Mouse (Mus musculus) stomach, embryonic 15.5 days (tissue): ENCODE results near the gene Dock3. TPM values are rescaled to one million over a fixed set of nuclear protein-coding genes. Genes with fewer than 3 reads are reported as not detected.
"Not testable (repeated sequence)": the region's sequence is repeated elsewhere in the genome, so short reads cannot be mapped to it uniquely, and the experiment has no call there.

Source experiments
- ATAC-seq: fragments of 200-750 bp; cut with Nextera tagmentation; 2 replicates; pipeline ENCODE4 v1.8.0; 2017; ENCODE audit warnings: low read depth, moderate number of reproducible peaks, moderate TSS enrichment; ENCODE audit not compliant: insufficient read depth, low FRiP score
- H3K27ac ChIP-seq: fragments of 300-500 bp; sonication (generic); 2 replicates; pipeline ENCODE4 v1.5.1; 2015; ENCODE audit warnings: mild to moderate bottlenecking, inconsistent platforms
- H3K27me3 ChIP-seq: fragments of 300-500 bp; sonication (generic); replicated peaks from 2 replicates; pipeline ENCODE4 v1.6.1; 2015; ENCODE audit warnings: inconsistent platforms
- H3K36me3 ChIP-seq: fragments of 300-500 bp; sonication (generic); 2 replicates; pipeline ENCODE4 v1.6.1; 2015; ENCODE audit warnings: inconsistent platforms
- H3K4me1 ChIP-seq: fragments of 300-500 bp; sonication (generic); 2 replicates; pipeline ENCODE4 v1.6.1; 2015; ENCODE audit warnings: inconsistent platforms
- H3K4me2 ChIP-seq: fragments of 300-500 bp; sonication (generic); 2 replicates; pipeline ENCODE4 v1.6.1; 2015; ENCODE audit warnings: mild to moderate bottlenecking, inconsistent platforms
- H3K4me3 ChIP-seq: fragments of 300-500 bp; sonication (generic); replicated peaks from 2 replicates; pipeline ENCODE4 v1.5.1; 2015; ENCODE audit warnings: inconsistent platforms
- H3K9ac ChIP-seq: fragments of 300-500 bp; sonication (generic); 2 replicates; pipeline ENCODE4 v1.6.1; 2015; ENCODE audit warnings: inconsistent platforms
- H3K9me3 ChIP-seq: fragments of 300-500 bp; sonication (generic); 2 replicates; pipeline ENCODE4 v1.6.1; 2016; ENCODE audit warnings: inconsistent platforms
- WGBS: fragments of 180-500 bp; shearing (Covaris S2); methylation state at CpG from one replicate; pipeline ENCODE4 v1.1.7; 2015; 5-methylcytosine and 5-hydroxymethylcytosine counted together
- polyA plus RNA-seq: library from polyadenylated mRNA; unstranded; fragments of >200 nt; fragmentation: Nextera tagmentation; extraction: Ambion mirVana; gene quantifications from 2 replicates; pipeline ENCODE4 v1.2.1, GENCODE M21; 2015

Dock3 gene
- polyA plus RNA-seq, 1 experiment from 2014 or later = 0.62 TPM

DNA sequence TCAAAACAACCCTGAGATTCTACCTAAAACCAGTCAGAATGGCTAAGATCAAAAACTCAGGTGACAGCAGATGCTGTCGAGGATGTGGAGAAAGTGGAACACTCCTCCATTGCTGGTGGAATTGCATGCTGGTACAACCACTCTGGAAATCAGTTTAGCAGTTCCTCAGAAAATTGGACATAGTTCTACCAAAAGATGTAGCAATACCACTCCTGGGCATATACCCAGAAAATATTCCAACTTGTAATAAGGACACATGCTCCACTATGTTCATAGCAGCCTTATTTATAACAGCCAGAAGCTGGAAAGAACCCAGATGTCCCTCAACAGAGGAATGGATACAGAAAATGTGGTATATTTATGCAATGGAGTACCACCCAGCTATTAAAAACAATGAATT lies 56.9 kb downstream of the Dock3 start:
- H3K4me2 ChIP-seq, H3K27ac ChIP-seq, H3K9ac ChIP-seq, H3K4me1 ChIP-seq, H3K36me3 ChIP-seq, H3K4me3 ChIP-seq, H3K27me3 ChIP-seq, H3K9me3 ChIP-seq, ATAC-seq: not testable (repeated sequence)
- 77% methylated on average over 1 of the region's 1 CpGs for whole genome bisulfite sequencing

DNA sequence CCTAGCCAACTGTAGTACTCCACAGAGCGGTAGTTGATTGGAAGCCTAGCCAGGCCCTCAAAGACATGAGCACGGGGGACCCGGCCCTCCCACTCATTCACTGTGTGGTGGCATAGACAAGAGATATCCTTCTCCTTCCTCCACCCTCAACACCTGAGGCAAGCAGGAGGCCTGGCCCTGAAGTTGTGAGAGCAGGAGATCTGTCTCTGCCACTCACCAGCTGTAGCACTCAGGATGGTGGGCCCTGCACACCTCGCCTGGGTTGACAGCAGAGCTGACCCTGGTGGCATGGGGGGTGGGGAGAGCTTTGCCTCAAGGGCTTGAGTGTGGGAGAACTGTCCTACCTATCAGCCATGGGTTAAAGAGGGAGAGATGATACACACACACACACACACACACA lies 65.9 kb downstream of the Dock3 start:
- no peak for ATAC-seq
- Histone ChIP-seq H3K4me1 (no peaks in the 10 kb centered on the region), H3K9me3 (no peaks in the 10 kb centered on the region), H3K9ac (no peak overlapping the region), H3K4me3 (no peak overlapping the region), H3K36me3 (no peaks in the 10 kb centered on the region), H3K4me2 (no peak overlapping the region), H3K27me3 (no peaks in the 10 kb centered on the region), H3K27ac (no peak overlapping the region)
- WGBS = 91% methylated on average over 4 of the region's 4 CpGs

DNA sequence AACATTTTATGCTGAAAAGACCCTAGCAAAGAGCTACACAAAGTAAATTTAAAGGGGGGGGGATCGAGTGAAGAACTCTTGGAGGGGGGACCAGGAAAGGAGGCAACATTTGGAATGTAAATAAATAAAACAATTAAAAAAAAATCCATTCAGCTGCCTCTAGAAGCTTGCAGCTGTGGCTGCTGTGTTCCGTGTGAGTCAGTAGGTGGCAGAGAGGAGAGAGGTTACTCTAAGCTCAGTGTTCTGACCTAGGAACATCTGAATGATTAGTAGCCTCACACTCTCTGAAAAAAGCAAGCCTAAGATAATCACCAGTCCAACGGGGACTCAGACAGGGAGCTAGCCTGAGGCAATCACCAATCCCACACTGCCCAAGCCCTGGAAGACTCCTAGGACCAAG lies 66.9 kb downstream of the Dock3 start:
- no peak overlapping the region for H3K4me2 ChIP-seq
- no peak overlapping the region for H3K27ac ChIP-seq
- H3K4me3 ChIP-seq = no peak overlapping the region
- H3K4me1 ChIP-seq = no peaks in the 10 kb centered on the region
- no peaks in the 10 kb centered on the region for H3K27me3 ChIP-seq
- ATAC-seq = no peak
- H3K36me3 ChIP-seq = no peaks in the 10 kb centered on the region
- no peak overlapping the region for H3K9ac ChIP-seq
- 3% methylated on average over 3 of the region's 3 CpGs for WGBS
- no peaks in the 10 kb centered on the region for H3K9me3 ChIP-seq

DNA sequence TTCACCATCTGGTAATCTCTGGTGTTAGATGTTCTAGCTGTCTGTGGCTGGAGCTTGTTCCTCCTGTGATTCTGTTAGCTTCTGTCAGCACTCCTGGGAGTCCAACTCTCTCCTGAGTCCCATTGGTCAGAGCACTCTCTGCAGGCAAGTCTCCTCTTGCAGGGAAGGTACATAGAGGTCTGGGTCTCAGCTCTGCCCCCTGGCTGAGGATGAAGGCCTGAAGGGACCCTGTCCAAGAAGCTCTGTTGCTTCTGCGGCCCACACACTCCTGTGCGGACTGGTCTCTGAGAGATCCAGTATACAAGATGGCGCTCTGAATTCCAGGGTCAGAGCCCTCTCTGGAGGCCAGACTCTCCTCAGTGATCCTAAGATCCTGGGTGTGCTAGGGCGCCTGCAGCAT lies 75.3 kb downstream of the Dock3 start:
- H3K9ac ChIP-seq, H3K36me3 ChIP-seq, H3K4me3 ChIP-seq, H3K27ac ChIP-seq, H3K4me2 ChIP-seq, ATAC-seq, H3K9me3 ChIP-seq, H3K27me3 ChIP-seq, H3K4me1 ChIP-seq: not testable (repeated sequence)
- WGBS = 76% methylated on average over 4 of the region's 4 CpGs

DNA sequence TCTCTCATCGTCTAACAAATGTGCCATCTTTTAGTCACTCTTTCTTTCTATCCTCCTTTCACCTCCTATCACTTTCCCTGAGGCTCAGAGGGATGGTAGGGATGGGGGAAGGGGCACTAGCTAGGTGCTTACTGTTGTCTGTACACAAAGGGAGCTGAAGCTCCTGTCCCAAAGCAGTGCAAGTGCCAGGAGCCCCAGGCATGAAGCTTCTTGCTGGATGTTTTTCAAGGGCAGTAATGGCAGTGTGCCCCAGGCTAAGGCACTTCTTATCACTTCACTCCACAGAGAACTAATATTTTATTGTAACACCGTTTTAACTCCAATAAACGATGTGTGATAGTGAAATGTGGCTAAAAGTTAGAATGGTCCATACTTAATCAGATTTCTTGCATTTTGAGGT lies 118.9 kb downstream of the Dock3 start:
- no peaks in the 10 kb centered on the region for H3K27me3 ChIP-seq
- H3K4me1 ChIP-seq = no peaks in the 10 kb centered on the region
- no peak overlapping the region for H3K9ac ChIP-seq
- no peak for ATAC-seq
- no peaks in the 10 kb centered on the region for H3K9me3 ChIP-seq
- no peak overlapping the region for H3K27ac ChIP-seq
- H3K4me2 ChIP-seq = no peak overlapping the region
- no peaks in the 10 kb centered on the region for H3K36me3 ChIP-seq
- no peak overlapping the region for H3K4me3 ChIP-seq
- 51% methylated on average over 3 of the region's 3 CpGs for WGBS

DNA sequence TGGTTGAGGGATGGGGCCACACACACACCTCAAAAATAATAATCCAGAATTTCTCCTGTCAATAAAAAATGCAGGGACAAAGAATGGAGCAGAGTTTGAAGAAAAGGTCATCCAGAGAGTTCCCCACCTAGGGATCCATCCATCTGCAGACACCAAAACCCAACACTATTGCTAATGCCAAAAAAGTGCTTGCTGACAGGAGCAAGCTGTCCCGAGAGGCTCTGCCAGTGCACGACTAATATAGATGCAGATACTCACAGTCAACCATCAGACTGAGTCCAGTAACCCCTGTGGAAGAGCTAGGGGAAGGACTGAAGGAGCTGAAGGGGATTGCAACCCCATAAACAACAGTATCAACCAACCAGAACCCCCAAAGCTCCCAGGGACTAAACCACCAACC lies 119.7 kb downstream of the Dock3 start:
- ATAC-seq = no peak
- H3K4me3 ChIP-seq = no peak overlapping the region
- no peaks in the 10 kb centered on the region for H3K9me3 ChIP-seq
- 64% methylated on average over 2 of the region's 2 CpGs for WGBS
- H3K4me2 ChIP-seq = no peak overlapping the region
- H3K4me1 ChIP-seq = no peaks in the 10 kb centered on the region
- no peaks in the 10 kb centered on the region for H3K27me3 ChIP-seq
- no peak overlapping the region for H3K27ac ChIP-seq
- no peak overlapping the region for H3K9ac ChIP-seq
- H3K36me3 ChIP-seq = no peaks in the 10 kb centered on the region

DNA sequence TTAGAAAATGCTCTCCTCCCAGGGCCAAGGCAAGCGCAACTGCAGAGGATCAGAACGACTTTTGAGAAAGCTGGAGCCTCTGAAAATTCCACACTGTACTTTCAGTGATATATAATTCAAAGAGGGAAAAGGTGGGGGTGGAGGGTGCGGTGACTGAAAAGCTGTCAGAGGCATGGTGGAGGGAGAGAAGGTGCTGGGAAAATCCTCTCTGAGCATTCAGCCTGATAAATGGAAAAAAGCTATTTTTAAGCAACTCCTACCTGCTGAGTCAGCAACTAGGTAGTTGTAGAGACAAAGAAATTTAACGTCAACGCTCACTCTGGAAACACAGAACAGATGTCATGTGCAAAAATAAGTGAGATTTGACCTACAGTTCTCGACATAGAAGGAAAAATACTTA lies 132.2 kb downstream of the Dock3 start:
- H3K9me3 ChIP-seq = no peaks in the 10 kb centered on the region

DNA sequence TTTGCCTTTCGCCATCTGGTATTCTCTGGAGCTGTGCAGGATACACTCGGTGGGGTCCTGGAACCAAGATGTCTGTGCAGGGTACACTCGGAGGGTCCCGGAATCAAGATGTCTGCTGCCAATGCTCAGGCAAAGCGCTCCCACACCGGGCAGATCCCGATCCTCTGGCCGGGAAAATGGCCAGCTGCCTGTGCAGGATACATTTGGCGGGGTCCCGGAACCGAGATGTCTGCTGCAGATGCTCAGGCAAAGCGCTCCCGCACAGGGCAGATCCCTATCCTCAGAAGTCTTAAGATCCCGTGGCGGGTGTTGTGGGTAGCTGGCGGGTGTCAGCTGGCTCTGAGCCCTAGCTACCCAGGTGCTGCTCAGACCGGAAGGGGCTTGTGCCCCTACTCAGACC lies 142.3 kb downstream of the Dock3 start:
- H3K4me1 ChIP-seq, H3K9ac ChIP-seq, H3K4me3 ChIP-seq, H3K27ac ChIP-seq, H3K4me2 ChIP-seq, H3K36me3 ChIP-seq, ATAC-seq, H3K27me3 ChIP-seq, H3K9me3 ChIP-seq: not testable (repeated sequence)
- WGBS = 60% methylated on average over 17 of the region's 17 CpGs

More for the DNA sequence above, 132.2 kb downstream of the Dock3 start:
- H3K27ac ChIP-seq = no peak overlapping the region
- no peak overlapping the region for H3K4me2 ChIP-seq
- ATAC-seq = no peak
- WGBS = 59% methylated on average over 6 of the region's 6 CpGs
- no peaks in the 10 kb centered on the region for H3K4me1 ChIP-seq
- no peak overlapping the region for H3K4me3 ChIP-seq
- H3K36me3 ChIP-seq = no peaks in the 10 kb centered on the region
- no peaks in the 10 kb centered on the region for H3K27me3 ChIP-seq
- H3K9ac ChIP-seq = no peak overlapping the region

- Histone ChIP-seq H3K9me3 (no peaks in the 10 kb centered on the region), H3K9ac (no peak overlapping the region), H3K4me1 (no peaks in the 10 kb centered on the region), H3K27ac (no peak overlapping the region), H3K27me3 (no peaks in the 10 kb centered on the region), H3K4me2 (no peak overlapping the region), H3K36me3 (no peaks in the 10 kb centered on the region), H3K4me3 (no peak overlapping the region)
- WGBS = 68% methylated on average over 2 of the region's 2 CpGs
- no peak for ATAC-seq
These were observed 144.2 kb downstream of the Dock3 start for GRCm38 (mm10) chr9:107087531-107087930.

GRCm38 (mm10) chr9:107037947-107038346 lies 193.8 kb downstream of the Dock3 start:
- no peaks in the 10 kb centered on the region for H3K27me3 ChIP-seq
- H3K9ac ChIP-seq = no peak overlapping the region
- H3K4me3 ChIP-seq = no peak overlapping the region
- 88% methylated on average over 2 of the region's 2 CpGs for WGBS
- no peak overlapping the region for H3K4me2 ChIP-seq
- H3K9me3 ChIP-seq = no peaks in the 10 kb centered on the region
- H3K4me1 ChIP-seq = no peaks in the 10 kb centered on the region
- H3K27ac ChIP-seq = no peak overlapping the region
- H3K36me3 ChIP-seq = no peaks in the 10 kb centered on the region
- ATAC-seq = no peak

DNA sequence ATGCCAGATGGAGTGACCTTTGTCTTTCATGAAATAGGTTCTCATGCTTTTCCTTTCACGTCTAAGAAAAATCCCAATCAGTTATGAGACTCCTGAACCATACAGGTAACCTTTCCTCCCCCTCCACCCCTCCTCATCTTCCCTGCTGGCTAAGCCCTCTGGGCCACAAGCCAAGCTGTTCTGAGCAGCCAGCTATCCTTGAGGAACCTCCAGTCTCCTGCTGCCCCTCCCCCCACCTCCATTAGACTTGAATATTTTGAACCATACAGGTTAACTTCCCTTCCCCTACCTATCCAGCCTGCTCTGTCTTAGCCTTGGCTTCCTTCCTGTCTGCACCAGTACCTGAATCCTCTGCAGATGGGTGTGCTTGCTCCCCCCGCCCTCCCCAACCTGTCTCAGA lies 204.1 kb downstream of the Dock3 start:
- Histone ChIP-seq H3K36me3 (no peaks in the 10 kb centered on the region), H3K4me3 (no peak overlapping the region), H3K27ac (no peak overlapping the region), H3K27me3 (no peaks in the 10 kb centered on the region), H3K4me2 (no peak overlapping the region), H3K9ac (no peak overlapping the region), H3K4me1 (no peaks in the 10 kb centered on the region), H3K9me3 (no peaks in the 10 kb centered on the region)
- ATAC-seq = no peak
- WGBS = 59% methylated on average over 2 of the region's 2 CpGs

GRCm38 (mm10) chr9:107009841-107010240 lies 221.9 kb downstream of the Dock3 start:
- Histone ChIP-seq H3K9ac (no peak overlapping the region), H3K4me1 (no peaks in the 10 kb centered on the region), H3K27me3 (no peaks in the 10 kb centered on the region), H3K27ac (no peak overlapping the region), H3K9me3 (no peaks in the 10 kb centered on the region), H3K4me3 (no peak overlapping the region), H3K4me2 (no peak overlapping the region), H3K36me3 (no peaks in the 10 kb centered on the region)
- WGBS = 70% methylated on average over 4 of the region's 4 CpGs
- ATAC-seq = no peak

GRCm38 (mm10) chr9:107003187-107003586 lies 228.5 kb downstream of the Dock3 start:
- Histone ChIP-seq H3K27me3 (no peaks in the 10 kb centered on the region), H3K9me3 (no peaks in the 10 kb centered on the region), H3K4me3 (no peak overlapping the region), H3K4me2 (no peak overlapping the region), H3K27ac (no peak overlapping the region), H3K36me3 (no peaks in the 10 kb centered on the region), H3K4me1 (no peaks in the 10 kb centered on the region), H3K9ac (no peak overlapping the region)
- no peak for ATAC-seq
- WGBS = 85% methylated on average over 2 of the region's 2 CpGs
